Mouse (Mus musculus): ENCODE results near the gene Pi16.

Pi16 gene

DNA sequence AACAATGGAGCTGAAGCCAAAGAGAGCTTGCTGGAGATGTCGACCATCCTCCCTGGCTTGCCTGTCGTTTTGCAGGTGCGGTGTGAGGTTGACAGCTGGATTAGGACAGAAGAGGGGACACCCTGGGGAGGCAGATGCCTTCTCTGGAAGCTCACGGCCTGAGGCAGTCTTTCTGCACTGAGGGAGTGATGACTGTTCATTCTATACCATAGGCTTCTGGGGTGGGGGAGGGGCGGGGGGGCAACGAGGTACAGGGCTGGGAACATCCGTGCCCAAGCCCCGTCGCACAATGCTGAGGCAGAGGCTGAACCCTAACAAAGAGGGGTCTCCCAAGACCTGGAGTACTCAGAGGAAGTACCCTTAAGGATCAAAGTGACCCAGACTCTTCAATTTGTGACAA is 39.4 kb downstream of the Pi16 start:
- WGBS, result 27% methylated on average over 9 of the region's 9 CpGs

DNA sequence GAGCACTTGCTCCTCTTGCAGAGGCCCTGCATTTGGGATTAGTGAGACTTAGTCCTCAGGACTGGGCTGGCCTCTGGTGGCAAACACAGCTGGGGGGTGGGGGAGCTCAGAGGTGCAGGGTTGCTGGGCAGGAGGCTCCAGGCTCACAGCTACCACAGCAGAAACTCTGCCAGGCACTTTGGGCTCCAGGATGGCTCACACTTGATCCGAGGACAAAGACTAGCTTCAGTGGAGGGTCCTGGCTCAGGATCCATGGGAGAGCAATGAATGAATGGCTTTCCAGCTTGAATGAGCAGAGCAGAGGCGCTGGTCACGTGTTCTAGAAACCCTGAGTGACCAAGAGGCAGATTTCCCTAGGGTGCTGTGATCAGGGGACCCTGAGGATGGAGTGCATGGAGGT is 41.4 kb downstream of the Pi16 start:
- 71% methylated on average over 3 of the region's 3 CpGs for WGBS

DNA sequence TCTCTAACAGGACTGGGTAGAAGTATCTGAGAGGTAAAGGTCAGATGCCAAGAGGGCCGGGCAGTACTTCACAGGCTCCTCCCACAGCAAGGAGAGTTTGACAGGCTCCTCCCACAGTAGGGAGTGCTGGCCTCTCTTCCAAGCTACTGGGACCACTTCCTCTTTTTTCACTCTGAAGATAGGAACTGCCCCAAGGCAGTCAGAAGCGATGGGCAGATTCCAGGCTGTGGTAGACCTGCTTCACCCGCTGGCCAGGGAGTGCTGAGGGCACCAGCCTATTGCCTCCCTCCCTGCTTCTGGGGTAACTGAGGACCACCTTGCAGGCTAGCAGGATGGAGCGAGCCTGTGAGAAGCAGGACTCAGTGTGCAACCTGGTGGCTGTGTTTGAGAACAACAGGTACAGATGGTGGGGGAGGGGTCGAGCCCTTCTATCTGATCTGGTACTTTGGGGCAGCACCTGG is 43.3 kb downstream of the Pi16 start, which contains the start of gene Fgd2:
Gene Fgd2 (plus strand): TSS at position 154 of the 461 bp plus-strand sequence.
- 59% methylated on average over 5 of the region's 5 CpGs for WGBS

DNA sequence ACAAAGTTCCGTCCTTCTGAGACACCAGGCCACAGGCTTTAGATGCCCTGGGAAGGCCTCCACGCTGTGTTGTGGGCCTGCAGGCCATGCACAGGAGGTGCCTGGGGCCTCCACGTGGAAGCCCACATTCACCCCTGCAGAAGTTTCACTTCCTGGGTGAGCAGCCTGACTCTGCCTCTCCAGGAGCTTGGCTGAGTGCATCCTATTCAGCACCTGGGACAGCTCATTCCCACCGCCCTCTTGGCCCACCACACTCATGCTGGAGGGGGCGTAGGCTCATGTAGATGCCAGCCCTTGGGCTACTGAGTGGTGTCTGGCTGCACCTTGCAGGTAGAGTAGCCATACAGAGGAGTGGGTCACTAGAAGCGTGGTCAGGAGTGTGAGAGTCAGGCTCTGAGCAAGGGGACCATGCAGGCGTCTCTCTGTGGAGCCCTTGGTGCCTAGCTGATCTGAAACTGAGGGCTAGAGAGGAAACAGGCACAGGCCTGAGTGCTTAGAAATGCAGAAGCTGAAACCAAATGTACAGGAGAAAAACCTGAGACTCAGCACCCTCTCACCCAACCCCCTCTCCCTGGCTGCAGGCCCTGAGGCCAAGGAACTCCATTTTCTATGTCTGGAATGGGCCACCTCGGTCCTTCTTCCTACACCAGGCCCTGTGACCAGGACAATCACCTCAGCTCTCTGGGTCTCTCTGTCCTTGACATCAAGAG is 44.7 kb downstream of the Pi16 start:
- WGBS, result 81% methylated on average over 8 of the region's 8 CpGs

DNA sequence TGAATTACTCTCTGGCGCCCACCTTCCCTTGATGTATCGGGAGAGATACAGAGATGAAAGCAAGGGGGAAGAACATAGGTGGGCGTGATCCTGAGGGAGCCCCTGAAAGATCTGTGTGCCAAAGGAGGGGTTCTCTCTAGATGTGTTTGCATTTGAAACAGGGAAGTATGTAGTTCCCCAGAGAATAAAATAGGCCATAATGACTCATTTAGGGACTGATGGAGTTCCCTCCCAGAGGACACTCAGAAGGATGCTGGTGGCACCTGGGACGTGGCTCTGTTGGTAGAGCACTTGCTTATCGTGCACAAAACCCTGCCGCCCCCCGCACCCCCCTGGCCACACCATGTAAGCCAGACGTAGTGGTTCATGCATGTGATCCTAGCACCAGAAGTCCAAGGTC is 45.6 kb downstream of the Pi16 start:
- WGBS, result 78% methylated on average over 8 of the region's 8 CpGs

GRCm38 (mm10) chr17:29365105-29365621 is 47.7 kb downstream of the Pi16 start:
- WGBS, result 89% methylated on average over 13 of the region's 13 CpGs

- WGBS, result 57% methylated on average over 7 of the region's 7 CpGs
Measured at GRCm38 (mm10) chr17:29368726-29369125, 51.2 kb downstream of the Pi16 start.

GRCm38 (mm10) chr17:29370984-29371723 is 53.7 kb downstream of the Pi16 start:
- 8% methylated on average over 5 of the region's 5 CpGs for WGBS

DNA sequence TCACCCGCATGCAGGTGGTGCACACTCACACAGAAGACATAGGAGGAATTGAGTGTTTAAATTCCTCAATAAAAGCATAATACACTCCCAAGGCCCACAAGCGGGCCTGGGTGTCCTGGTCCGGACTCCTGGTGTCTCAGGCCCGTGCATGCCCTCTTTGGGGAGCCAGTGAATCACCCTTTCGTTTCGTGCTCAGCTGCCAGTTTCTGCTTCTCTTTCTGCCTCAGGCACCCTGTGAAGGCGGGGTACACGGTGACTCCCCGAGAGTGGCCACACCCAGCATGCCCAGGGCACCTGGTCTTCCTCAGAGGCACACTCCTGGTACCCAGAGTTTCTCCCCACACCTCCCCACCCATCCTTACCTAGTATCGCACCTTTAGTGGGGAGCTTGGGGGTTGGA is 58.4 kb downstream of the Pi16 start:
- WGBS, result 89% methylated on average over 10 of the region's 10 CpGs

GRCm38 (mm10) chr17:29378056-29378455 is 60.6 kb downstream of the Pi16 start:
- 82% methylated on average over 8 of the region's 8 CpGs for WGBS

Measured in cerebral cortex, adult 2 months (tissue).